Mouse (Mus musculus): ENCODE data around the gene Setd4.
"Not testable (repeated sequence)": the region's sequence is repeated elsewhere in the genome, so short reads cannot be mapped to it uniquely, and the experiment has no call there.

The Setd4 gene

DNA sequence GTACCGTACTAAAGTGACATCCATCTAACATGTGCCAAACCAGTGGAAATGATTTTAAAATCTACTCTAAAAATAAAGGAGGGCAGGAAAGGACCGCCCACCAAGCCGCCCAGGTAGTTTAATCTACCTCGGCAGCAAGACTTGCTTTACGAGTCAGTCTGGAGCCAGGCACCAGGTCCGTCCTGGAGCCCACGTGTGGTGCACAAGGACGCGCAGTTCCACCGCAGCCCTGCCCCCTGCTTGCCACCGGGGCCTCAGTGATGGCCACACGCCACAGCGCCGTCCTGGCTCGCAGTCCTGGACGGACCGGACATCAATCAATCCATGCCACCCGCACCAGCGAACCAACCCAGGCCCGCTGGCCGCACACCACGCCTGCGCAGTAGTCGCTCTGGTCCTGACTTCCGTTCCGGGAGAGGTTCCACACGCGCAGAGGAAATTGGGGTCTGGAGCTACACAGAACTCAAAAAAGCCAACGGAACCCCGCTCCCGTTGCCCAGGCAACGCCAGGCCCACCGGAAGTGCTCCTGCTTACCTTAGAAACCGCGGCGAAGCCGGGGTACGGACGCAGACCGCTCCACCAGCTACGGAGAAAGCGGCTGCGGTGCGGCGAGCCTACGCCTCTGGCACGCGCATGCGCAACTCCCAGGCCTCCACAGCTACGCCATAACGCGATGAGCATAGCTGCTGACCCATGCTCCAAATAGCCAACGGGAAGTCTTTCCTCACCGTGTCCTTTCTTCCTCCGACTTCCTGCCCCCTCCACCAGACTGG is at the start of gene Setd4:
Gene Setd4 (minus strand): TSS at position 625 of the 774 bp plus-strand sequence.
- peak; percentile 94 for DNase-seq

DNA sequence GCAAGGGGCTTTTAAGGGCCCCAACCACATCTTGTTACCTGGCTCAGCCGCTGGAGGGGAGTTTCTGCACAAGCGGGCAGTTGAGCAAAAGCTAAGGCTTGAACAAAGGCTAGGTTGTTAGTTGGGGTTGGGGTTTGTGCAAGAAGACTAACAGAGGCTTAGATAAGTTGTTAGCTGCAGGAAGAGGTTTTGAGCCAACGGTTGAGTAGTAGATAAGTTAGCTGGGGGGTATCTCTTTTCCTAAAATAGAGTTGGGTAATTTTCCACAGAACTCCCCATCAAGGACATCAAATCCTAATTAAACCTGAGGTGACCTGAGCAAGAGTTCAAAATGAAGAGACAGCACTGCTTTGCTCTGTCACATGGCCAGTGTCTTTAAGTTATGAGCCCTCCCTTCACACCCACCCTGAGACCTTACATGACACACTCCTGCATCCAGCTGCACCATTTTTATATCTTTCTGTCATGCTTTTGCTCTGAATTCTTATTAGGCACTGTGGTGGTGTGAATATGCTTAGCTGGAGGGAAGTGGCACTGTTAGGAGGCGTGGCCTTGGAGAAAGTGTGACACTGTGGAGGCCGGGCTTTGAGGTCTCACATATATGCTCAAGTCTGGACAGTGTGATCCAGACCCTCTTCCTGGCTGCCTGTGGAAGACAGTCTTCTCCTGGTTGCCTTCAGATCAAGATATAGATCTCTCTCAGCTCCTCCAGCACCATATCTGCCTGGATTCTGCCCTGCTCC is 44.7 kb upstream of the Setd4 start:
- no peak for DNase-seq

DNA sequence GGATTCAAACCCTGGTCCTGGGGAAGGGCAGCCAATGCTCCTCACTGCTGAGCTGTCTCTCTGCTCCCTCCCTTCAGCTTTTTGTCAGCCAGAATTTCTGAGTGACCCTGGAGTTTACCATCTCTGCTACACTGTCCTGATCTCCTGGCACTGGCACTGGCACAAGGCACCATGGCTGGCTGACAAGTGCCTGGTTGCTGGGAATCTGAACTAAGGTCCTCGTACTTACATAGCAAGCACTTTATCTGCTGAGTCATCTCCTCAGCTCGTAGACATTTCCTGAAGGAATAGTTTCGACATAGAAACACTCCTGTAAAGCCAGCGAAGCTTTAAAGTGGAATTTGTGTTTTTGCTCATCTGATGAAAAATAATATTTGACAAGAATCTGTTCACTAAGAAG is 40.1 kb upstream of the Setd4 start:
- peak; percentile 1 for DNase-seq

DNA sequence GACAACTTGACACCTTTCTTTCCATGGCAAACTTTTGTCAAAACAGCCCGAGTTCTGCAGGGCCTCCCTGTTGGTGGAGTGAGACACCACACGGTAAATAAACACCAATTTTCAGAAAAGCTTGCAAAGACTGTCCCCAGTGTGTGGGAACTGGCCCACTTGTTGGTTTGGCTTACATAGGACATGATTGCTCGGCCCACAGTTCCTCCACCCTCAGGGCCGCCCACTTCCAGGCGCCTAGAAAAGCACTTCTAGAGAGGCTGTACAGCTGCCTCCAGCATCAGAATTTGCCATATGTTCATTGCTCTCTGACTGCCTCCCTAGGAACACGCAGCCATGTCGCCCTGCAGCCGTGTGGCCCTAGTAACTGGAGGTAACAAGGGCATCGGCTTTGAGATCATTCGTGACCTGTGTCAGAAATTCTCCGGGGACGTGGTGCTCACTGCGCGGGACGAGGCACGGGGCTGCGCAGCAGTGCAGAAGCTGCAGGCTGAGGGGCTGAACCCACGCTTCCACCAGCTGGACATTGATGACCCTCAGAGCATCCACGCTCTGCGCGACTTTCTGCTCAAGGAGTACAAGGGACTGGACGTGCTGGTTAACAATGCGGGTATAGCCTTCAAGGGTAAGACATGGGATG is 24.0 kb upstream of the Setd4 start, which contains the start of gene Gm5678:
Gene Gm5678 (plus strand): TSS at position 337 of the 640 bp plus-strand sequence.
- DNase-seq: no peak

DNA sequence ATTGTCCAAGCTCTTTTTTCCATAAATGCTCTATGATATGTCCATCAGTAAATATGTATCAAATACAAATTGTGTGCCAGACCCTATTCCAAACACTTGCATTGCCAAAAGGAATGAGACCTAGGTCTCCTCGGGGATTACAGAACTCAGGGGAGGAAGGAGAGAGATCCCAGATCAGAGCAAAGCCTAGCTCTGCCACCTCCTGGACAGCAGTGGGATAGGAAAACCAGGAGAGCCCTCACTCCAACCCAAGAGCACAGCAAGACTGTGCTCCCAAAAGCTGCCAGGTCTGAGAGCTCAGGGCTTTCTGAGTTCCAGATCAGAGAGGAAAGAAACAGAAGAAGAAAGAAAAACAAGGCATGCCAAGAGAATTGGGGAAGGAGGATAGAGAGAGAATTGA is 22.9 kb upstream of the Setd4 start:
- DNase-seq: peak; percentile 41

DNA sequence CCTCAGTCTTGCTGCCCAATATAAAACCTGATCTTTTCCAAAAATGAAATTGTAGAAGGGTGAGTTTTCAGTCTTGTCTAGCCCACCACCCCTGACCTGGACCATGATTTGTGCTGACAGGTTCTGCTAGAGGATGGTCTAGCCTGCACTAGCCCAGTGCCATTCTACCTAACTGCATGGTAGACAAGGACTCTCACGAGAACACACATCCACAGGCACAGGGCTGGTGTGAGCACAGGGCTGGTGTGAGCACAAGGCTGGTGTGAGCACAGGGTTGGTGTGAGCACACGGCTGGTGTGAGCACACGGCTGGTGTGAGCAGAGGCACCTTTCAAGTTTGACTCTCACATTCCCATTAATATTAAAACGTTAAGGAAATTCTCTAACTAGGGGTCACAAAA is 20.8 kb upstream of the Setd4 start:
- DNase-seq: no peak

DNA sequence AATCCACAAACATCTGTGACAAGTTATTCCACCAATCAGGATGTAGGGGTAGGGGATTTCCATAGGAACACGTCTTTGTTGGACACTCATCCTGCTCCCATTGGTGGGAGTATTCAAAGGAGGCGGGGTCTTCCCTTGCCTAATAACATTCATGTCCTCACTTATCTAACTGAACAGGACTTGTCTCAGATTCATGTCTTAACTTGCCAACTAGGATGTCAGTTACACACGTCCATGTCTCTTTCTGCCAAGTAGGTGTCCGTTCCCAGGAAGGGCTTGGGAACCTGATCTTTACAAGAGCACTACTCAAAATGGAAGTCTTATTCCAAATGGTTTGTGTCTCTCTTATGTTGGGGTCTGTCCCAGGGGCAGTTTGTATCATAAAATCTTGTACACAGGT is 19.9 kb upstream of the Setd4 start:
- DNase-seq: not testable (repeated sequence)

DNA sequence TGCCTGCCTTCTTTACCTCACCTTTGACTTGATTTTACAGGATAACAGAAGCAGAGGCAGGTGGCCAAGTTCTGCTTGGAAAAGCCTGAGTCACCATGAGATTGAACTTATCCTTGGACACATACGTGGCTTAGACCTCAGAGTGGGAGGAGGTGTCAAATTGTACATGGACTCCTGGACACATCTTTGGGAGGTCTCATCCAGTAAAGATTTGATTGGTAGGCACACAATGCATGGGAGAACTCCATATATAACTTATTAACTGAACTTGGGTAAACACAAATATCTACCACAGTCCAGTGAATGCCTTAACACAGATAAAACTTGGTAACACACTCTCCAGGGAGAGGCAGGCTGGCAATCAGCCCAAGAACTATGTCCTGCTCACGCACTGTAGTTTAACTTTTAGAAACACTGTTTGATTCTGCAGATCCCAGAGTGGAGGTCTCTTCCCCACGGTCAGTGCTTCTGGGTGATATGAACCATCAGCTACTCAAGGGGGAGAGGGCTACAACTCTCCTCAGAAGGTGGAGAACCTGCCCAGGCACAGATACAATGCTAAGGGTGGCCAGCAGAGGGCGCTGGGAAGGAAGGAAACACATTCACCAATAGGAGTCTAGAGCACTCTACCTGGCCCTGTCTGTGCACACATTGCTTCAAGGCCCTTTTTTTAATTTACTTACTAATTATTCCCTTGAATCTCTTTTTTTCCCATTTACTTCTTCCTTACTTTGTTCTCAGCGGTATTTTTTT is 11.4 kb upstream of the Setd4 start:
- peak; percentile 84 for DNase-seq

DNA sequence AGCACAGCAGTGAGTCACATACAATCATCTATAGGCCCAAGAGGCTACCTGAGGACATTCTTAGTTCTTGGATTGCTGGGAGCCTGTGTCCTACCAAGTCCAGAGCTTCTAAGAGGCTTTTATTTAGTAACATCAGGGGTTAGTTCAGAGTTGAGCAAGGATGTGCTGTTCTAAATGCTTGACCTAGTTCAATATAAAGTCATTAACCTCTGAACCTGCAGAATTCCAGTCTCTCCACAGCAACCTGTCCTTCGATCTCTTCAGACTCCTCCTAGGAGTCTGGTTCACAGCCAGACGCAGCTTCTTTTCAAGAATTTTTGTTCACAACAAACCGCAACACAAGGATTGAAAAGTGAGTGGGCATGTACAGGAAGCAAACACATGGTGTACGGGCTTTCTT is 7.1 kb upstream of the Setd4 start:
- no peak for DNase-seq

DNA sequence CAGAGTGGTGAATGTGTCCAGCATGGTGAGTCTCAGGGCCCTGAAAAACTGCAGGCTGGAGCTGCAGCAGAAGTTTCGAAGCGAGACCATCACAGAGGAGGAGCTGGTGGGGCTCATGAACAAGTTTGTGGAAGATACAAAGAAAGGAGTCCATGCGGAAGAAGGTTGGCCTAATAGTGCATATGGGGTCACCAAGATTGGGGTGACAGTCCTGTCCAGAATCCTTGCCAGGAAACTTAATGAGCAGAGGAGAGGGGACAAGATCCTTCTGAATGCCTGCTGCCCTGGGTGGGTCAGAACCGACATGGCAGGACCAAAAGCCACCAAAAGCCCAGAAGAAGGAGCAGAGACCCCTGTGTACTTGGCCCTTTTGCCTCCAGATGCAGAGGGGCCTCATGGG is 5.9 kb upstream of the Setd4 start:
- DNase-seq: no peak

DNA sequence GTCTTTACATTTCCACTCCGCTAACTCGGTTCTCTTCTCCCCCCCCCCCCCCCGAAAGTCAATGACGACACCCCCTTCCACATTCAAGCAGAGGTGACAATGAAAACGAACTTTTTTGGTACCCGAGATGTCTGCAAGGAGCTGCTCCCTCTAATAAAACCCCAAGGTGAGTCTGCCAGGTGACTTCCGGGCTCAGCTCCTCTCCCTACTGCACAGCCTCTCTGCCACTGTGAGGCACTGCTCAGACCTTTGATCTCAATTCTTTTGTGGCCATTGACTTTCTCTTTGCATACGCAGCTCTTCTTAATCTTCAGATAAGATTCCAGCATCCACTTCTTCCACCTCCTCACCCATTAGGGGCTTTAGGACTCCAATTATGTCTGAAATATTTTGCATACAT is 4.9 kb upstream of the Setd4 start:
- DNase-seq: no peak

DNA sequence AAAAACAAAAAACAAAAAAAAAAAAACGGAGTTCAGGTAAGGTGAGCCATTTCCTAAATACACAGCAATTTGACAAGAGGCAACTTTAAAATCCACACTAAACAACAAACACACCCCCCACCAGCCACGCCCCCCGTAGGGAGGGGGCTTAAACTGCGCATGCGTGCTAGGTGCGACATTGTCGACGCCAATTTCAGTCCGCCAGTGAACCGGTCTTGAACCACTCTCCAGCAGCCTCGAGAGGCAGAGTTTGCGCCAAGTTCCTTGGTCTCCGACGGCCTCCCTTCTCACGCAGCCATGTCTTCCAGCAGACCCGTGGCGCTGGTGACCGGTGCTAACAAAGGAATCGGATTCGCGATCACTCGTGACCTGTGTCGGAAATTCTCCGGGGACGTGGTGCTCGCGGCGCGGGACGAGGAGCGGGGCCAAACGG is 3.8 kb upstream of the Setd4 start:
- peak; percentile 86 for DNase-seq

DNA sequence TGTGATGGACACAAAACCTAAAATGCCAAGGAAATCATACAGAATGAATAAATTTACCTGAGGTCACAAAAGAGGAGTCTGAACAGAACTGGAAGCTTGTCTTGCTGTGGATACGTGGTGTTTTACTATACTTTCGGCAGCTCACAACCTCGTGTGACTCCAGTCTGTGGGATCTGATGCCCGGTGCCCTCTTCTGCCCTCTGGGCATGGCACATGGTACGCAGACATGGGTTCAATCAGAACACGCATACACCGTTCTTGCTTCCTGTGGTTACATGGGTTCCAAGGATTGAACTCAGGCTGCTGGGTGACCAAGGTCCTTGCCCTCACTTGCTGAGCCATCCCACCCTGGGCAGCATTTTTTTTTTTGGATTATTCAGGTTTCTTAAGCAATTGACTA is 2.3 kb upstream of the Setd4 start:
- DNase-seq: no peak

DNA sequence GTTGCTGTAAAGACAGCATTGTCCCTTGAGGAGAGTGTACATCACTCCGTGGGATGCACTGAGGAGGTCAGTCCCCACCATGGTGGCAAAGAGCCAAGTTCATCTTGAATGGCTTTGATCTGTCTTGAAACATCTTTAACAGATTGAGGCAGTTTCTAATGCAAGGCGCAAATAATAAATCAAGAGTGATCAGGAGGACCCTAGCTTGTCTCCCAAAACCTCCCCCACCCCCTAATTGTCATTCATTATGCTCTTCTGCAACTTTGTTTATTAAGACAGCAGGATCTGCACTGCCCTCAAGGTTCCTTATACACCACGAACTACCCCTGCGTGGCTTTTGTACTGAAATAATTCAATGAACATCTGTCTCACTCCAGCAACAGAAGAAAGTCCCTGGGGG is 1.7 kb upstream of the Setd4 start, which contains the start of gene Cbr1:
Gene Cbr1 (plus strand): TSS at position 301 of the 400 bp plus-strand sequence.
- DNase-seq: no peak

DNA sequence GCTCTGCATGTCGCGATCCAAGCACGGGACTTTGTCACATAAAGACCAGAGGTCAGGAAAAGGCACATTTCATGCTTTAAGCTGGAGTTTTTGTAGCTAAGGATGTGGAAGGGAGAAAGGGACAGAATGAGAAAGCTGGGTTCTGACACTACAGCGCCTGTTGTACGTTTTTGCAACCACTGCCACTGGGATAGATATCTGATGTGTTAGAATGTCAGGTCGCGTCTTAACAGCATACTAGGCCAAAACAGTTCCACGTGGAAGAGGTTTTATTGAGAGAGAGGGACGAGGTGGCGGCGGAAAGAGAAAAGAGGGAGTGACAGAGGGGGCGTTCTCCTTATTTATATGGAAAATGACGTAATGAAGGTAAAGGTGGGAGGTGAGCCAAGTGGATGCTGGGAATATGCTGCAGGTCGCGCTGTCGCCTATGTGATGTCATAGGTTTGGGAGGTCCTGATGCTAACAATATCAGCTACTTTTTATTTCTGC is 662 bp upstream of the Setd4 start:
- DNase-seq: no peak

DNA sequence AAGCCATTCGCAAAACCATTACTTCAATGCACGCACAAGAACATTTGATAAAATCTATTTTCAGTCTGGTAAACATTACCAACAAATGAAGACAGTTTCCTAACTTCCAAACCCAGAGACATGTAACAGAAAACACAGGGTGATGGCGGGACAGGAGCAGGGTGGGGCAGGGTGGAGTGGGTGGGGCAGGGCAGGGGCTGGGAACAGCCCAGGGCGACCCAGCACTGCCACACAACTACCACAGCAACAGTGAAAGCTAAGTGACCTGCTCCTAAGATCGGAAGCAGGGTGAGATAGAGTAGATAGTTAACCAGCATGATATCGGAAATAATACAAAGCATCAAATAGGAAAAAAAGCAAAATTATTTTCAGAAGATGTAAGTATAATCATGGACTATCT is 4.4 kb downstream of the Setd4 start:
- DNase-seq: no peak

DNA sequence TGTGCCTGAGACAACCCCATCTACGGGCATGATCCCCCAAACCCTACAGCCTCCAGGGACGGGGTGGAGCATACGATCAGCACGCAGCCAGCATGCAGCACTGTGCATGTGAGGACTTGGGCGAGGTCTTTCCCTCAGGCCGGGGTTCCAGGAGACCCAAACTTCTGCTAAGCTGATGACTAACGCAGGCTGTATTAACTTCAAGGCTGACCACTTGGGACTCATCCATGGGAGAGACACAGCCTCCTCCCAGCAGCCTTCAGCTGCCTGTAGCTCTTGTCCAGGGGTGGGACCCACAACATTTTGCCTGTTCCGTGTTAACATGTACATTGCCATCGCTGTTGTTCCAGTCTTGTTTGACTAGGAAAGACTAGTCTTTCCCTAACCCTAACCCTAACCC is 6.3 kb downstream of the Setd4 start:
- no peak for DNase-seq

DNA sequence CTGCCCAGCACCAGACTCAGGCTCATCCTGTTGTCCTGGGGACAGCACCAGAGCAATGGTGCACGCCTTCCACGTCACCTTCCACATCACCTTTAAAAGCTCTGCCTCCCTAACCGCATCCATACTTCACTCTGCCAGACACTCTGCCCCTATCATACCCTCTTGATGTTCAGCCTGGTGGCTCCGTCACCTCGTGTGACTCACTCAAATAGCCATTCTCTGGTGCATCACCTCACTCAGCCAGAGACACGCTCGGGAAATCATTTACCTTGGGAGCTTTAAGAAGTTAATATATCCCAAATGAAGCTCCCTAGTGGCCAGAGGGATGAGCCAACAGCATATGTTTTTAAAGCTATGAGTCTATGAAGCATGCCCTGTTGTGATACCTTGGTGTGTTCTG is 7.1 kb downstream of the Setd4 start:
- DNase-seq: no peak

DNA sequence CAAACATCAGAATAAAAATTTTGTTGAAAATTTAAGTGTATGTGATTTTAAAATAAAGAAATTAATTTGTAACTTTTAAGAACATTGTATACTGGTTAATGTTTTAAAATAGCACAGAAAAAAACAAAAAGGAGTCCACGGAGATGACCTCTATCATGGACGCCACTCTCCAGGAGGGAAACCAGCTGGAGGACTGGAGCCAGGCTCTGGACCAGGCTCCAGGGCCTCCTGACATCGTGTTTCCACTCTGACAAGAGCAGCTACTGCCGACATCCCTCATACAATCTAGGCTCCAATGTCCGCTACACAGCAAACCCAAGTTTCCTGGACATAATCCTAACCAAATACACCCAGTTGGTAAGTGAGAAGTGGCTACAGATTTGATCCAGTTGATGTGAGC is 8.1 kb downstream of the Setd4 start:
- DNase-seq: no peak

DNA sequence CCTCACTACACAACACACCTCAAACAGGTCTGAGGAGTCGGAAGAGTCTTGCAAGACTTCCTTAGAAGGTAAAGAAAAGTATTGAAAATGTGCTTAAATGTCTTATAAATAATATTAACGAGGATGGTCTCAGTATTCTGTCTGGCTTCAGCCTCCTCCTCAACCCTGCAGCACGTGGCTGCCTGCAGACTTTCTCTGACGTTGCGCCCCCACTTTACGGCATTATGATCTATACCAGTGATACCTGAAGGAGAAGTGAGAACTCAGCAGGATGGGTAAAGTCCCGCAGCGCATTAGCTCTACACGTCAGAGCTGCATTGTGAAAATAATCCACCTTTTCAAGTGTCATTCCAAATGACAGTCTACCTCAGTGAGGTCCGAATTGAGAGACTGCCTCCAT is 9.4 kb downstream of the Setd4 start:
- no peak for DNase-seq

DNA sequence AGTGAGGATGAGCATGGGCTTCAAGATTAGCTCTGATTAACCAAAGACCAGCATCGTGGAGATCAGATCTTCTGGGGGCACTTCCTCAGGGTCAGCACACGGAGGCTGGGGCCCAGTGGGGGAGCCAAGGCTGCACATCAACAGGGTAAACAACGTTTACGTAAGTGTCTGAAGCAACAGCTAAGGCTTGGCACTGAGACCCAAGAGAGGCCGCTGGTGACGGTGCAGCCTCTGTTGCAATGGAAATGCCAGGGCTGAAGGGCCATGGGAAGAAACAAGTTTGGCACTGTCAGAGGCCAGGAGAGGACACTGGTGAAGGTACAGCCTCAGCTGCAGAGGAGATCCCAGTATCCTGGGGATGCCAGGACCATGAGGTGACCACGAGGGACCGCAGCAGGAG is 10.5 kb downstream of the Setd4 start:
- DNase-seq: no peak

DNA sequence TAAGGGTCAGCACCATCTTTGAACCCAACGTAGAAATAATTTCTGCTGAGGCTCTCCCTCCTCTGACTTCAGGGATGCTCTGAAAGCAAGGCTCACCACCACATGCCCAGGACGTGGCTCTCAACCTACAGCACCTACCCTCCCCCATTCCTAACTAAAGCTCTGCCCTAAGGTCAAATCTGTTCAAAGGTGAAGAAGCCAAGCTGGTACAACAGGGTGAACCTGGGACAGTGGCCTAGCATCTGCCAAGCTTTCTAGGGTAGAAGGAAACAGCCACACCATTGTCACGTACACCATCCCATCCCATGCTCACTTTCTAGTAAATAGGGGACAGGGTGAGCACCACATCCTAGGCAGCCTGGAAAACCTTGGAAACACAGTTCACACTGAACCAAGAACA is 11.2 kb downstream of the Setd4 start:
- no peak for DNase-seq
